Mouse (Mus musculus): ENCODE results near the gene Trim44. TPM values are rescaled to one million over a fixed set of nuclear protein-coding genes. Genes with fewer than 3 reads are reported as not detected.

Gene Trim44
- total RNA-seq, 2 experiments from 2014 or later: 166 to 167 TPM

Other genes starting within 250 kb of the Trim44 start
- 10 to 100 TPM; 21.6 to 23.0 TPM for gene Ldlrad3, start 221.4 kb downstream of the Trim44 start, total RNA-seq (2021)
- 10 to 100 TPM; 65.1 to 65.3 TPM for gene Fjx1, start 44.7 kb upstream of the Trim44 start, total RNA-seq (2021)
- gene Pamr1, start 142.2 kb upstream of the Trim44 start, total RNA-seq (2021): 1 to 10 TPM; 4.5 to 5.8 TPM